Comparison of ENCODE assay signal across 8 mouse cellular contexts in the genomic region with DNA sequence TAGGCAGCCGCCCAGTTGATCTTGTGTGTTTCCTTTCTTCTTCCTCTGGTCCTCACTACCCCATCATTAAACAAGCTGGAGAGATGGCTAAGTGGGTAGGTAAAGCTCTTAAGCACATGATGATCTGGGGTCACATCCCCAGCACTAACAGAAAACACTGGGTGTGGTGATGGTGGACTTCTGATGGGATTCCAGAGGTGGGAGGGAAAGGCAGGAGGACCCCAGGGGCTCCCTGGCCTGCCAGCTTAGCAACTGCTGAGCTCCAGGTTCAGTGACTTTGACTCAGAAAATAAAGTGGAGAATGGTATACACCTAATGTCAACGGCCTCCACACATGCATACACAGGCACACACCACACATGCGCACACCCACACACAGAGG. TPM values are rescaled to one million over a fixed set of nuclear protein-coding genes. Genes with fewer than 3 reads are reported as not detected.
A peak's percentile ranks its signal among the peaks of the same experiment; 100 is the strongest.
DNase-seq lines count a peak whose midpoint lies in the region; ATAC-seq and TF ChIP-seq lines count a peak whose summit lies in the region.

No protein-coding gene starts in this region.

- peaks cover 31% of the 10 kb centered on the region for H3K36me3 ChIP-seq in heart, postnatal 0 days (replicated peaks; ENCODE audit: control insufficient read depth, insufficient read depth, low read length)
- peaks cover 0 to 3% of the 10 kb centered on the region in 2 experiments; a peak in 1 of 4 replicates for H3K36me3 ChIP-seq in MEL (ENCODE audit: control insufficient read depth in 1 of 2, insufficient read depth in 2 of 2, low read length in 2 of 2)
- H3K36me3 ChIP-seq in hindbrain, embryonic 11.5 days (ENCODE audit: control insufficient read depth, insufficient read depth, low read length), result peaks cover 2% of the 10 kb centered on the region; the same call in 1 of the 2 replicates
- peaks cover 60% of the 10 kb centered on the region for H3K36me3 ChIP-seq in midbrain, embryonic 14.5 days (ENCODE audit: control insufficient read depth, insufficient read depth, low read length)

- H3K4me1 ChIP-seq in heart, postnatal 0 days (ENCODE audit: control insufficient read depth, insufficient read depth), result peaks cover 20% of the 10 kb centered on the region
- H3K4me1 ChIP-seq in MEL (ENCODE audit: control insufficient read depth in 1 of 2, insufficient read depth in 2 of 2, low read length in 2 of 2), result peaks cover 0 to 12% of the 10 kb centered on the region in 2 experiments; a peak in 2 of 4 replicates
- peaks cover 6% of the 10 kb centered on the region for H3K4me1 ChIP-seq in hindbrain, embryonic 11.5 days (replicated peaks; ENCODE audit: control insufficient read depth, insufficient read depth, low read length)
- H3K4me1 ChIP-seq in midbrain, embryonic 14.5 days (ENCODE audit: control insufficient read depth, insufficient read depth, low read length), result peaks cover 15% of the 10 kb centered on the region

- WGBS in heart, postnatal 0 days, result 46% methylated on average over 3 of the region's 3 CpGs
- 56% methylated on average over 3 of the region's 3 CpGs for WGBS in hindbrain, embryonic 11.5 days
- 45% methylated on average over 3 of the region's 3 CpGs for WGBS in midbrain, embryonic 14.5 days

- H3K27me3 ChIP-seq in heart, postnatal 0 days (ENCODE audit: control insufficient read depth, insufficient read depth, low read length), result no peaks in the 10 kb centered on the region
- H3K27me3 ChIP-seq in MEL (ENCODE audit: control insufficient read depth in 1 of 2, insufficient read depth in 2 of 2, low read length in 2 of 2), result no peaks in the 10 kb centered on the region
- no peaks in the 10 kb centered on the region for H3K27me3 ChIP-seq in hindbrain, embryonic 11.5 days (ENCODE audit: control insufficient read depth, insufficient read depth, low read length)
- no peaks in the 10 kb centered on the region for H3K27me3 ChIP-seq in midbrain, embryonic 14.5 days (ENCODE audit: control insufficient read depth, insufficient read depth, low read length)

- H3K4me2 ChIP-seq in heart, postnatal 0 days (ENCODE audit: low read depth, low read length), result peak overlapping the region; percentile 81
- H3K4me2 ChIP-seq in hindbrain, embryonic 11.5 days (replicated peaks; ENCODE audit: low read depth, low read length), result peak overlapping the region; percentile 38
- peak overlapping the region; percentile 64 for H3K4me2 ChIP-seq in midbrain, embryonic 14.5 days (ENCODE audit: low read length)

- no peak for TF ChIP-seq POLR2A in MEL (IDR thresholded peaks at IDR 0.05; ENCODE audit: control insufficient read depth in 1 of 2, insufficient read depth in 1 of 2, low read depth in 1 of 2, low read length in 2 of 2, poor library complexity in 1 of 2)

- H3K9me3 ChIP-seq in heart, postnatal 0 days (replicated peaks; ENCODE audit: control insufficient read depth, low read length), result no peaks in the 10 kb centered on the region
- no peaks in the 10 kb centered on the region for H3K9me3 ChIP-seq in MEL (replicated peaks; ENCODE audit: insufficient read depth, low read length)
- no peaks in the 10 kb centered on the region for H3K9me3 ChIP-seq in hindbrain, embryonic 11.5 days (ENCODE audit: control insufficient read depth, low read length)
- H3K9me3 ChIP-seq in midbrain, embryonic 14.5 days (ENCODE audit: control insufficient read depth, low read length), result no peaks in the 10 kb centered on the region

- intact Hi-C loops in heart, postnatal 36 days (cut with DNase I), result loop anchor here (5.0 kb wide), 1 partner anchor 129 kb away; no protein-coding TSS in a partner anchor

- no peak; the same call in 1 of the 2 replicates for ATAC-seq in heart, postnatal 0 days (ENCODE audit: insufficient read depth, low read depth)
- ATAC-seq in hindbrain, embryonic 11.5 days (ENCODE audit: low FRiP score), result peak; percentile 18; the same call in 1 of the 2 replicates
- ATAC-seq in midbrain, embryonic 14.5 days (ENCODE audit: low FRiP score, low TSS enrichment), result peak; percentile 24; the same call in 1 of the 2 replicates
- ATAC-seq in erythroid progenitor cell, adult 5-6 weeks (replicated peaks; ENCODE audit: low FRiP score, poor library complexity, severe bottlenecking), result no peak

- no peak for TF ChIP-seq RAD21 in MEL (IDR thresholded peaks at IDR 0.05; ENCODE audit: low read depth, low read length)

- peak overlapping the region; percentile 66 for H3K4me3 ChIP-seq in heart, postnatal 0 days (ENCODE audit: low read depth, low read length)
- H3K4me3 ChIP-seq in MEL (ENCODE audit: control insufficient read depth in 1 of 2, insufficient read depth in 1 of 2, low read depth in 2 of 2, low read length in 2 of 2), result peak overlapping the region; percentile 73 to 92
- H3K4me3 ChIP-seq in hindbrain, embryonic 11.5 days (ENCODE audit: low read depth, low read length), result peak overlapping the region; percentile 80
- H3K4me3 ChIP-seq in midbrain, embryonic 14.5 days (replicated peaks; ENCODE audit: low read depth, low read length), result peak overlapping the region; percentile 65

- TF ChIP-seq EP300 in heart, postnatal 0 days (IDR thresholded peaks at IDR 0.05; ENCODE audit: low read depth), result no peak
- no peak for TF ChIP-seq EP300 in MEL (IDR thresholded peaks at IDR 0.05; ENCODE audit: low read depth in 1 of 2, low read length in 2 of 2)

- H3K9ac ChIP-seq in heart, postnatal 0 days (replicated peaks; ENCODE audit: low read depth, low read length), result peak overlapping the region; percentile 68
- peak overlapping the region; percentile 78 for H3K9ac ChIP-seq in MEL (ENCODE audit: control insufficient read depth, low read depth, low read length, poor library complexity, severe bottlenecking)
- H3K9ac ChIP-seq in hindbrain, embryonic 11.5 days (ENCODE audit: low read depth, low read length), result peak overlapping the region; percentile 89
- peak overlapping the region; percentile 77 for H3K9ac ChIP-seq in midbrain, embryonic 14.5 days (replicated peaks; ENCODE audit: low read length)

- peak overlapping the region; percentile 86 for H3K27ac ChIP-seq in heart, postnatal 0 days (ENCODE audit: low read depth)
- H3K27ac ChIP-seq in MEL (ENCODE audit: control insufficient read depth, low read depth, low read length), result peak overlapping the region; percentile 53
- H3K27ac ChIP-seq in hindbrain, embryonic 11.5 days (ENCODE audit: low read depth, low read length), result 0 out of 2 replicates have a peak overlapping the region, but pooled peaks have one; percentile 83
- H3K27ac ChIP-seq in midbrain, embryonic 14.5 days (replicated peaks; ENCODE audit: low read depth, low read length), result peak overlapping the region; percentile 88

- TF ChIP-seq CTCF in heart, postnatal 0 days (IDR thresholded peaks at IDR 0.05; ENCODE audit: low read depth), result no peak
- no peak for TF ChIP-seq CTCF in MEL (IDR thresholded peaks at IDR 0.05 in 2 of 3, conservative IDR thresholded peaks at IDR 0.05 in 1 of 3; ENCODE audit: control insufficient read depth in 1 of 3, insufficient read depth in 1 of 3, low read depth in 2 of 3, low read length in 3 of 3, poor library complexity in 1 of 3, severe bottlenecking in 1 of 3)

- H3K79me2 ChIP-seq in MEL (ENCODE audit: control insufficient read depth, insufficient read depth, low read length, poor library complexity), result no peaks in the 10 kb centered on the region; the same call in 1 of the 2 replicates

- DNase-seq in heart, postnatal 0 days (ENCODE audit: low spot score), result no peak
- DNase-seq in heart, postnatal 36 days, result no peak
- DNase-seq in MEL (ENCODE audit: low read depth, low spot score), result peak; percentile 46
- DNase-seq in hindbrain, embryonic 11.5 days (ENCODE audit: low spot score), result no peak
- peak; percentile 42 for DNase-seq in midbrain, embryonic 14.5 days
- DNase-seq in layer of hippocampus, adult 18-20 months (ENCODE audit: low spot score in 2 of 2), result no peak
- DNase-seq in kidney, adult 8-10 months, result no peak

RNA-seq across cellular contexts. Expression of a gene that starts 0.6 kb away (rescaled TPM):
- 0.12 and 18.7 TPM in 2 replicates for total RNA-seq in heart, postnatal 0 days (2014; rRNA removed; ENCODE audit: low replicate concordance)
- 0.74 and 1.4 TPM in 2 replicates for polyA plus RNA-seq in heart, postnatal 0 days (2015; fragmentation: Nextera tagmentation; extraction: Ambion mirVana)
- total RNA-seq in heart, postnatal 36 days (2021), result 1 to 10 TPM in 1 of 2 experiments, under 1 TPM in 1; 0.68 to 1.3 TPM
- 0.46 and 0.96 TPM in 2 replicates for total RNA-seq in MEL (2012; rRNA removed)
- 1 to 10 TPM in 1 of 2 experiments, not detected in 1; 1.7 TPM for polyA plus RNA-seq in MEL (2012; ENCODE audit: insufficient read depth in 1 of 2, insufficient read length in 2 of 2, low read depth in 1 of 2, low replicate concordance in 2 of 2, missing spikeins in 1 of 2)
- 3.1 and 5.3 TPM in 2 replicates for polyA plus RNA-seq in hindbrain, embryonic 11.5 days (2014; fragmentation: Nextera tagmentation; extraction: Ambion mirVana)
- polyA plus RNA-seq in midbrain, embryonic 14.5 days (2014; fragmentation: Nextera tagmentation; extraction: Ambion mirVana), result 4.0 and 5.2 TPM in 2 replicates
- 1 to 10 TPM; 1.7 to 2.0 TPM for total RNA-seq in layer of hippocampus, adult 18-20 months (2021)
- total RNA-seq in erythroid progenitor cell, adult 5-6 weeks (2015; ENCODE audit: low replicate concordance), result not detected in 2 replicates
- not detected in 2 replicates for total RNA-seq in erythroid progenitor cell, adult 5-6 weeks (2017; ENCODE audit: low replicate concordance)

RNA-seq across cellular contexts. Expression of a gene that starts 0.7 kb away (rescaled TPM):
- total RNA-seq in heart, postnatal 0 days (2014; rRNA removed; ENCODE audit: low replicate concordance), result 8.5 and 14.1 TPM in 2 replicates
- 18.0 and 20.3 TPM in 2 replicates for polyA plus RNA-seq in heart, postnatal 0 days (2015; fragmentation: Nextera tagmentation; extraction: Ambion mirVana)
- total RNA-seq in heart, postnatal 36 days (2021), result 1 to 10 TPM; 7.7 to 8.2 TPM
- total RNA-seq in MEL (2012; rRNA removed), result 4.2 and 5.9 TPM in 2 replicates
- 10 to 100 TPM in 1 of 2 experiments, not detected in 1; 12.0 TPM for polyA plus RNA-seq in MEL (2012; ENCODE audit: insufficient read depth in 1 of 2, insufficient read length in 2 of 2, low read depth in 1 of 2, low replicate concordance in 2 of 2, missing spikeins in 1 of 2)
- 22.2 and 25.4 TPM in 2 replicates for polyA plus RNA-seq in hindbrain, embryonic 11.5 days (2014; fragmentation: Nextera tagmentation; extraction: Ambion mirVana)
- 16.7 and 18.7 TPM in 2 replicates for polyA plus RNA-seq in midbrain, embryonic 14.5 days (2014; fragmentation: Nextera tagmentation; extraction: Ambion mirVana)
- 1 to 10 TPM; 4.3 to 7.3 TPM for total RNA-seq in layer of hippocampus, adult 18-20 months (2021)
- 1.4 TPM in 1 of 2 replicates, not detected in the other for total RNA-seq in erythroid progenitor cell, adult 5-6 weeks (2015; ENCODE audit: low replicate concordance)
- total RNA-seq in erythroid progenitor cell, adult 5-6 weeks (2017; ENCODE audit: low replicate concordance), result 0.64 TPM in 1 of 2 replicates, not detected in the other

RNA-seq across cellular contexts. Expression of a gene that starts 5.3 kb away (rescaled TPM):
- 8.0 TPM in 1 of 2 replicates, not detected in the other for total RNA-seq in heart, postnatal 0 days (2014; rRNA removed; ENCODE audit: low replicate concordance)
- 0.20 and 0.37 TPM in 2 replicates for polyA plus RNA-seq in heart, postnatal 0 days (2015; fragmentation: Nextera tagmentation; extraction: Ambion mirVana)
- total RNA-seq in heart, postnatal 36 days (2021), result 1 to 10 TPM; 2.0 to 2.1 TPM
- 0.54 and 0.59 TPM in 2 replicates for total RNA-seq in MEL (2012; rRNA removed)
- under 1 TPM in 1 of 2 experiments, not detected in 1; 0.32 TPM for polyA plus RNA-seq in MEL (2012; ENCODE audit: insufficient read depth in 1 of 2, insufficient read length in 2 of 2, low read depth in 1 of 2, low replicate concordance in 2 of 2, missing spikeins in 1 of 2)
- 1.6 and 2.5 TPM in 2 replicates for polyA plus RNA-seq in hindbrain, embryonic 11.5 days (2014; fragmentation: Nextera tagmentation; extraction: Ambion mirVana)
- polyA plus RNA-seq in midbrain, embryonic 14.5 days (2014; fragmentation: Nextera tagmentation; extraction: Ambion mirVana), result 2.6 and 4.0 TPM in 2 replicates
- 1 to 10 TPM; 3.9 to 4.1 TPM for total RNA-seq in layer of hippocampus, adult 18-20 months (2021)
- total RNA-seq in erythroid progenitor cell, adult 5-6 weeks (2015; ENCODE audit: low replicate concordance), result 2.9 TPM in 1 of 2 replicates, not detected in the other
- total RNA-seq in erythroid progenitor cell, adult 5-6 weeks (2017; ENCODE audit: low replicate concordance), result not detected in 2 replicates

RNA-seq across cellular contexts. Expression of a gene that starts 55.4 kb away (rescaled TPM):
- total RNA-seq in heart, postnatal 0 days (2014; rRNA removed; ENCODE audit: low replicate concordance), result 7.6 and 18.7 TPM in 2 replicates
- 1.1 TPM in 2 replicates for polyA plus RNA-seq in heart, postnatal 0 days (2015; fragmentation: Nextera tagmentation; extraction: Ambion mirVana)
- total RNA-seq in heart, postnatal 36 days (2021), result 1 to 10 TPM; 7.8 to 9.2 TPM
- total RNA-seq in MEL (2012; rRNA removed), result 2.5 and 3.8 TPM in 2 replicates
- polyA plus RNA-seq in MEL (2012; ENCODE audit: insufficient read depth in 1 of 2, insufficient read length in 2 of 2, low read depth in 1 of 2, low replicate concordance in 2 of 2, missing spikeins in 1 of 2), result 1 to 10 TPM in 1 of 2 experiments, not detected in 1; 4.9 TPM
- polyA plus RNA-seq in hindbrain, embryonic 11.5 days (2014; fragmentation: Nextera tagmentation; extraction: Ambion mirVana), result 3.2 and 4.4 TPM in 2 replicates
- polyA plus RNA-seq in midbrain, embryonic 14.5 days (2014; fragmentation: Nextera tagmentation; extraction: Ambion mirVana), result 7.2 and 8.1 TPM in 2 replicates
- total RNA-seq in layer of hippocampus, adult 18-20 months (2021), result 10 to 100 TPM; 39.3 to 40.4 TPM
- total RNA-seq in erythroid progenitor cell, adult 5-6 weeks (2015; ENCODE audit: low replicate concordance), result under 0.01 and 0.42 TPM in 2 replicates
- 1.2 and 4.4 TPM in 2 replicates for total RNA-seq in erythroid progenitor cell, adult 5-6 weeks (2017; ENCODE audit: low replicate concordance)

Comparison
In these comparisons a context has a peak if more than half of its experiments do, and no peak if none do; other contexts are left out.
1. ATAC-seq: peak in hindbrain, embryonic 11.5 days (single experiment) and midbrain, embryonic 14.5 days (single experiment); none in heart, postnatal 0 days (single experiment) and erythroid progenitor cell, adult 5-6 weeks (single experiment).
2. DNase-seq: peak in MEL (single experiment) and midbrain, embryonic 14.5 days (single experiment); none in heart, postnatal 0 days (single experiment), heart, postnatal 36 days (0 of 2), hindbrain, embryonic 11.5 days (single experiment), layer of hippocampus, adult 18-20 months (0 of 2) and kidney, adult 8-10 months (0 of 2).
3. Peak in every context shown above with its lines, with median percentiles within 50 percentile points of each other: H3K27ac ChIP-seq, H3K4me2 ChIP-seq, H3K4me3 ChIP-seq and H3K9ac ChIP-seq.